Mouse (Mus musculus): Measurements from ENCODE around the gene S100a4. TPM values are rescaled to one million over a fixed set of nuclear protein-coding genes. Genes with fewer than 3 reads are reported as not detected.

Gene S100a4
- polyA plus RNA-seq, 1 experiment from 2014 or later, result 15.1 TPM

DNA sequence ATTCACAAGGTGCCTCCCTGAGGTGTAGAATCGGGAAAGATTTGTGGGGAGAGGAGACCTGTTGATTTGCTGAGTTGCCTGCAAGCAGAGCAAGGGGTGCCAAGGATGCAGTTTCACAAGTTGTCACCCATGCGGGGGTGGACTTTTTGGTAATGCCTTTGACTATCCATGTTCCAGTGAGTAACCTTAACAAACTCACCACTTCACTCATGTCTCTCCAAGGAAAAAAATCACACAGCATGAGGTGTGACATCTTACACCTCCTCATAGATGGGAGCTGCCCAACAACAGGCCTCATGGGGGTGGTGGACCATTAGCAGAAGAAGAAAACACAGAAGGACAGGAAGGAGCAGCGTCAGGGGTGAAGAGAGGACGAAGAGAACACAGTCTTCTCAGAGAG is 21.0 kb upstream of the S100a4 start:
- 91% methylated on average over 4 of the region's 4 CpGs for WGBS

GRCm38 (mm10) chr3:90583893-90584292 is 19.7 kb upstream of the S100a4 start:
- Histone ChIP-seq H3K27me3 (ENCODE audit: control insufficient read depth, insufficient read depth, low read length) (no peaks in the 10 kb centered on the region), H3K36me3 (ENCODE audit: control insufficient read depth, insufficient read depth, low read length) (no peaks in the 10 kb centered on the region), H3K9ac (ENCODE audit: low read length) (no peak overlapping the region; the same call in 1 of the 2 replicates), H3K27ac (ENCODE audit: low read length) (peak overlapping the region; percentile 35; the same call in 1 of the 2 replicates), H3K9me3 (replicated peaks; ENCODE audit: control insufficient read depth, low read length) (no peaks in the 10 kb centered on the region), H3K4me3 (replicated peaks; ENCODE audit: low read length) (no peak overlapping the region), H3K4me1 (ENCODE audit: control insufficient read depth, insufficient read depth, low read length) (peaks cover 15% of the 10 kb centered on the region; the same call in 1 of the 2 replicates), H3K4me2 (ENCODE audit: low read depth, low read length) (no peak overlapping the region)
- peak; percentile 19; the same call in 1 of the 2 replicates for ATAC-seq (ENCODE audit: insufficient read depth, low FRiP score)
- WGBS, result 45% methylated on average over 3 of the region's 3 CpGs

More for the DNA sequence above, 21.0 kb upstream of the S100a4 start:
- Histone ChIP-seq H3K4me2 (ENCODE audit: low read depth, low read length) (no peak overlapping the region), H3K27me3 (ENCODE audit: control insufficient read depth, insufficient read depth, low read length) (no peaks in the 10 kb centered on the region), H3K4me1 (ENCODE audit: control insufficient read depth, insufficient read depth, low read length) (peaks cover 15% of the 10 kb centered on the region; the same call in 1 of the 2 replicates), H3K9me3 (replicated peaks; ENCODE audit: control insufficient read depth, low read length) (no peaks in the 10 kb centered on the region), H3K4me3 (replicated peaks; ENCODE audit: low read length) (no peak overlapping the region), H3K27ac (ENCODE audit: low read length) (no peak overlapping the region), H3K36me3 (ENCODE audit: control insufficient read depth, insufficient read depth, low read length) (no peaks in the 10 kb centered on the region), H3K9ac (ENCODE audit: low read length) (no peak overlapping the region)
- no peak for ATAC-seq (ENCODE audit: insufficient read depth, low FRiP score)

- Histone ChIP-seq H3K27me3 (ENCODE audit: control insufficient read depth, insufficient read depth, low read length) (no peaks in the 10 kb centered on the region), H3K9me3 (replicated peaks; ENCODE audit: control insufficient read depth, low read length) (no peaks in the 10 kb centered on the region), H3K4me3 (replicated peaks; ENCODE audit: low read length) (no peak overlapping the region), H3K4me2 (ENCODE audit: low read depth, low read length) (no peak overlapping the region), H3K36me3 (ENCODE audit: control insufficient read depth, insufficient read depth, low read length) (no peaks in the 10 kb centered on the region), H3K27ac (ENCODE audit: low read length) (peak overlapping the region; percentile 96), H3K9ac (ENCODE audit: low read length) (no peak overlapping the region; the same call in 1 of the 2 replicates), H3K4me1 (ENCODE audit: control insufficient read depth, insufficient read depth, low read length) (peaks cover 19% of the 10 kb centered on the region; the same call in 1 of the 2 replicates)
- peak; percentile 68 for ATAC-seq (ENCODE audit: insufficient read depth, low FRiP score)
- WGBS, result 23% methylated on average over 5 of the region's 5 CpGs
Observed at GRCm38 (mm10) chr3:90585595-90585994, 18.0 kb upstream of the S100a4 start.

- Histone ChIP-seq H3K9me3 (replicated peaks; ENCODE audit: control insufficient read depth, low read length) (no peaks in the 10 kb centered on the region), H3K4me2 (ENCODE audit: low read depth, low read length) (no peak overlapping the region), H3K4me1 (ENCODE audit: control insufficient read depth, insufficient read depth, low read length) (peaks cover 19% of the 10 kb centered on the region; the same call in 1 of the 2 replicates), H3K4me3 (replicated peaks; ENCODE audit: low read length) (no peak overlapping the region), H3K27ac (ENCODE audit: low read length) (peak overlapping the region; percentile 96), H3K9ac (ENCODE audit: low read length) (peak overlapping the region; percentile 36), H3K27me3 (ENCODE audit: control insufficient read depth, insufficient read depth, low read length) (no peaks in the 10 kb centered on the region), H3K36me3 (ENCODE audit: control insufficient read depth, insufficient read depth, low read length) (no peaks in the 10 kb centered on the region)
- ATAC-seq (ENCODE audit: insufficient read depth, low FRiP score), result no peak
- WGBS, result 80% methylated on average over 15 of the region's 15 CpGs
Observed at GRCm38 (mm10) chr3:90586016-90586643, 17.4 kb upstream of the S100a4 start.

GRCm38 (mm10) chr3:90586906-90587305 is 16.7 kb upstream of the S100a4 start:
- H3K4me3 ChIP-seq (replicated peaks; ENCODE audit: low read length), result no peak overlapping the region
- H3K4me1 ChIP-seq (ENCODE audit: control insufficient read depth, insufficient read depth, low read length), result peaks cover 19% of the 10 kb centered on the region; the same call in 1 of the 2 replicates
- H3K4me2 ChIP-seq (ENCODE audit: low read depth, low read length), result peak overlapping the region; percentile 25; the same call in 1 of the 2 replicates
- no peaks in the 10 kb centered on the region for H3K9me3 ChIP-seq (replicated peaks; ENCODE audit: control insufficient read depth, low read length)
- H3K27me3 ChIP-seq (ENCODE audit: control insufficient read depth, insufficient read depth, low read length), result no peaks in the 10 kb centered on the region
- peak overlapping the region; percentile 44 for H3K9ac ChIP-seq (ENCODE audit: low read length)
- WGBS, result 27% methylated on average over 10 of the region's 10 CpGs
- peak; percentile 86 for ATAC-seq (ENCODE audit: insufficient read depth, low FRiP score)
- H3K27ac ChIP-seq (ENCODE audit: low read length), result peak overlapping the region; percentile 96
- no peaks in the 10 kb centered on the region for H3K36me3 ChIP-seq (ENCODE audit: control insufficient read depth, insufficient read depth, low read length)

DNA sequence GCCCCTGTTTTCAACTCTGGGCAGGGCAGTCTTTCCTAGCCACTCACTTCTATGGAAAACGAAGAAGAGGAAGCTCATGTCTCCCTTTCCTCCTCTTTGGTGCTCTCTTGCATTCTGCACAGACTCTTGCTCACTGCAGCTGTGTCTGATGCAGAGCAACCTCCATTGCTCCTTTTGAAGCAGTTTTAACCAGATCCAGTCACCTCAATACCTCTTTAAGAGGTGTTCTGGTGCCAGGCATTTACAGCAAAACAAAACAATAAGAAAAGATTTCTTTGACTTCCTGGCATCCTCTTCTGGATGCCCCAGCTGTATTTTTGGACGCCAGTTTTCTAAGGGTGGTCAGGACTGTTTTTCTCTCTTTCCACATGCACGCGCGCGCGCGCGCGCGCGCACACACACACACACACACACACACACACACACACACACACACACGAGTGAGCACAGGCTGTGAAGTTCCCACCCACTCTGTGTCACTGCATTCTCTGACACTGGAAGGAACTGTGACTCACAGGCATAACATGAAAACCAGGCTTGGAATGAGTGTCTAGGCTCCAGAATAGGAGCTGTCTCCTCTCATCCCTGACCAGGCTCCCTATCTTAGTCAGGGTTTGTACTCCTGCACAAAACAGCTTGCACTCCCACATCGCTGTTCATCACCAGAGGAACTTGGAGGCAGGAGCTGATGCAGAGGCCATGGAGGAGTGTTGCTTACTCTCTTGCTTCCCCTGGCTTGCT is 16.0 kb upstream of the S100a4 start:
- WGBS, result 81% methylated on average over 14 of the region's 14 CpGs

DNA sequence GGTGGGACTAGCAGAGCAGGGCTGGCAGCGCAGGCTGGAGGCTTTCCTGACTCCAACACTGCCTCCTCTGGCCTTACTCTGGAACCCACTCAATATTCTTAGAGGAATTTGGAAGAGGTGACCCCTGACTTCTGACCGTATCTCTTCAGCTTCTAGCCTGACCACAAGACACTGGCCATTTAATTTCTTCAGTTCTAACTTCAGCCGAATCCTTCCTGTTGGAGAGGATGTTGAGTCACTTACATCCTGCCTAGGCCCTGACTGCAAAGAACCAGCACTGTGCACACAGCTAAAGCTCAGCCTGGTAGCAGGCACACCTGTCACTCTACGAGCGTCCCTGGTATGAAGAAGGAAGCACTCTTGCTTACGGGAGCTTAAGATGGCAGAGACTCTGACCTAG is 14.2 kb upstream of the S100a4 start:
- no peaks in the 10 kb centered on the region for H3K36me3 ChIP-seq (ENCODE audit: control insufficient read depth, insufficient read depth, low read length)
- no peak for ATAC-seq (ENCODE audit: insufficient read depth, low FRiP score)
- no peaks in the 10 kb centered on the region for H3K27me3 ChIP-seq (ENCODE audit: control insufficient read depth, insufficient read depth, low read length)
- H3K27ac ChIP-seq (ENCODE audit: low read length), result peak overlapping the region; percentile 53; the same call in 1 of the 2 replicates
- H3K4me3 ChIP-seq (replicated peaks; ENCODE audit: low read length), result no peak overlapping the region
- H3K4me2 ChIP-seq (ENCODE audit: low read depth, low read length), result no peak overlapping the region
- H3K4me1 ChIP-seq (ENCODE audit: control insufficient read depth, insufficient read depth, low read length), result peaks cover 13% of the 10 kb centered on the region; the same call in 1 of the 2 replicates
- no peaks in the 10 kb centered on the region for H3K9me3 ChIP-seq (replicated peaks; ENCODE audit: control insufficient read depth, low read length)
- WGBS, result 70% methylated on average over 6 of the region's 6 CpGs
- H3K9ac ChIP-seq (ENCODE audit: low read length), result no peak overlapping the region

More for the DNA sequence above, 16.0 kb upstream of the S100a4 start:
- peak overlapping the region; percentile 44 for H3K9ac ChIP-seq (ENCODE audit: low read length)
- peak overlapping the region; percentile 25; the same call in 1 of the 2 replicates for H3K4me2 ChIP-seq (ENCODE audit: low read depth, low read length)
- H3K27ac ChIP-seq (ENCODE audit: low read length), result peak overlapping the region; percentile 96
- ATAC-seq (ENCODE audit: insufficient read depth, low FRiP score), result no peak
- H3K4me3 ChIP-seq (replicated peaks; ENCODE audit: low read length), result no peak overlapping the region
- peaks cover 19% of the 10 kb centered on the region; the same call in 1 of the 2 replicates for H3K4me1 ChIP-seq (ENCODE audit: control insufficient read depth, insufficient read depth, low read length)
- no peaks in the 10 kb centered on the region for H3K27me3 ChIP-seq (ENCODE audit: control insufficient read depth, insufficient read depth, low read length)
- H3K9me3 ChIP-seq (replicated peaks; ENCODE audit: control insufficient read depth, low read length), result no peaks in the 10 kb centered on the region
- no peaks in the 10 kb centered on the region for H3K36me3 ChIP-seq (ENCODE audit: control insufficient read depth, insufficient read depth, low read length)

GRCm38 (mm10) chr3:90589947-90590346 is 13.6 kb upstream of the S100a4 start, which contains the start of gene S100a2:
S100a2 (plus strand) TSS chr3:90590247.
- H3K27ac ChIP-seq (ENCODE audit: low read length), result peak within 1 kb of the TSS; percentile 53; the same call in 1 of the 2 replicates
- H3K4me3 ChIP-seq (replicated peaks; ENCODE audit: low read length), result no peak within 1 kb of the TSS
- H3K4me2 ChIP-seq (ENCODE audit: low read depth, low read length), result no peak within 1 kb of the TSS
- no peaks in the 10 kb centered on the region for H3K36me3 ChIP-seq (ENCODE audit: control insufficient read depth, insufficient read depth, low read length)
- no peaks in the 10 kb centered on the region for H3K27me3 ChIP-seq (ENCODE audit: control insufficient read depth, insufficient read depth, low read length)
- no peak for ATAC-seq (ENCODE audit: insufficient read depth, low FRiP score)
- WGBS, result 80% methylated on average over 8 of the region's 8 CpGs
- peaks cover 13% of the 10 kb centered on the region; the same call in 1 of the 2 replicates for H3K4me1 ChIP-seq (ENCODE audit: control insufficient read depth, insufficient read depth, low read length)
- no peak within 1 kb of the TSS for H3K9ac ChIP-seq (ENCODE audit: low read length)
- H3K9me3 ChIP-seq (replicated peaks; ENCODE audit: control insufficient read depth, low read length), result no peaks in the 10 kb centered on the region

GRCm38 (mm10) chr3:90594466-90594865 is 9.1 kb upstream of the S100a4 start:
- H3K9me3 ChIP-seq (replicated peaks; ENCODE audit: control insufficient read depth, low read length), result no peaks in the 10 kb centered on the region
- H3K36me3 ChIP-seq (ENCODE audit: control insufficient read depth, insufficient read depth, low read length), result no peaks in the 10 kb centered on the region
- H3K4me2 ChIP-seq (ENCODE audit: low read depth, low read length), result no peak overlapping the region
- no peak overlapping the region for H3K9ac ChIP-seq (ENCODE audit: low read length)
- no peak overlapping the region for H3K27ac ChIP-seq (ENCODE audit: low read length)
- WGBS, result 87% methylated on average over 1 of the region's 1 CpGs
- peaks cover 1% of the 10 kb centered on the region; the same call in 1 of the 2 replicates for H3K4me1 ChIP-seq (ENCODE audit: control insufficient read depth, insufficient read depth, low read length)
- no peak for ATAC-seq (ENCODE audit: insufficient read depth, low FRiP score)
- no peaks in the 10 kb centered on the region for H3K27me3 ChIP-seq (ENCODE audit: control insufficient read depth, insufficient read depth, low read length)
- H3K4me3 ChIP-seq (replicated peaks; ENCODE audit: low read length), result no peak overlapping the region
